Mouse (Mus musculus) limb, embryonic 11.5 days (tissue): ENCODE measurements around the gene Ints3. TPM values are rescaled to one million over a fixed set of nuclear protein-coding genes. Genes with fewer than 3 reads are reported as not detected.

Source experiments
- ATAC-seq: fragments of 200-750 bp; cut with Nextera tagmentation; 2 replicates; pipeline ENCODE4 v1.8.0; 2017; ENCODE audit warnings: low read depth; ENCODE audit not compliant: insufficient number of reproducible peaks, low FRiP score, low TSS enrichment
- DNase-seq: peaks from one replicate; pipeline ENCODE4 v3.0.0-alpha.2; 2015; ENCODE audit warnings: low spot score
- H3K27ac ChIP-seq: fragments of 300-500 bp; sonication (generic); replicated peaks from 2 replicates; pipeline ENCODE4 v1.5.1; 2014; ENCODE audit warnings: low read depth, mild to moderate bottlenecking, low read length
- H3K27me3 ChIP-seq: fragments of 300-500 bp; sonication (generic); 2 replicates; pipeline ENCODE4 v1.6.1; 2014; ENCODE audit warnings: mild to moderate bottlenecking, low read length, mixed read lengths; ENCODE audit not compliant: control insufficient read depth, insufficient read depth
- H3K36me3 ChIP-seq: fragments of 300-500 bp; sonication (generic); 2 replicates; pipeline ENCODE4 v1.6.1; 2014; ENCODE audit warnings: mild to moderate bottlenecking, low read length, moderate library complexity, mixed read lengths; ENCODE audit not compliant: control insufficient read depth, insufficient read depth
- H3K4me1 ChIP-seq: fragments of 300-500 bp; sonication (generic); 2 replicates; pipeline ENCODE4 v1.6.1; 2014; ENCODE audit warnings: low read length, mixed read lengths; ENCODE audit not compliant: control insufficient read depth, insufficient read depth
- H3K4me2 ChIP-seq: fragments of 300-500 bp; sonication (generic); 2 replicates; pipeline ENCODE4 v1.6.1; 2014; ENCODE audit warnings: low read depth, mild to moderate bottlenecking, moderate library complexity; ENCODE audit not compliant: severe bottlenecking
- H3K4me3 ChIP-seq: fragments of 300-500 bp; sonication (generic); 2 replicates; pipeline ENCODE4 v1.5.1; 2014; ENCODE audit warnings: low read depth, low read length
- H3K9ac ChIP-seq: fragments of 300-500 bp; sonication (generic); 2 replicates; pipeline ENCODE4 v1.6.1; 2014; ENCODE audit warnings: mild to moderate bottlenecking, low read length
- H3K9me3 ChIP-seq: fragments of 300-500 bp; sonication (generic); 2 replicates; pipeline ENCODE4 v1.6.1; 2016; ENCODE audit warnings: low read length; ENCODE audit not compliant: control insufficient read depth
- WGBS: fragments of 180-500 bp; shearing (Covaris S2); extraction: QIAGEN DNeasy Blood & Tissue Kit; methylation state at CpG from one replicate; pipeline ENCODE4 v1.1.7; 2014; 5-methylcytosine and 5-hydroxymethylcytosine counted together
- polyA plus RNA-seq: library from polyadenylated mRNA; unstranded; fragments of >200 nt; fragmentation: Nextera tagmentation; extraction: Ambion mirVana; gene quantifications from 2 replicates; pipeline ENCODE4 v1.2.1, GENCODE M21; 2014

Gene Ints3
- polyA plus RNA-seq = 47.2 and 56.7 TPM in 2 replicates

GRCm38 (mm10) chr3:90433381-90434020 is at the start of gene Ints3:
Gene Ints3, minus strand, starts transcription at chr3:90433622.
- 1% methylated on average over 52 of the region's 52 CpGs for WGBS
- peak within 1 kb of the TSS; percentile 86 for H3K4me3 ChIP-seq
- ATAC-seq = peak; percentile 100

DNA sequence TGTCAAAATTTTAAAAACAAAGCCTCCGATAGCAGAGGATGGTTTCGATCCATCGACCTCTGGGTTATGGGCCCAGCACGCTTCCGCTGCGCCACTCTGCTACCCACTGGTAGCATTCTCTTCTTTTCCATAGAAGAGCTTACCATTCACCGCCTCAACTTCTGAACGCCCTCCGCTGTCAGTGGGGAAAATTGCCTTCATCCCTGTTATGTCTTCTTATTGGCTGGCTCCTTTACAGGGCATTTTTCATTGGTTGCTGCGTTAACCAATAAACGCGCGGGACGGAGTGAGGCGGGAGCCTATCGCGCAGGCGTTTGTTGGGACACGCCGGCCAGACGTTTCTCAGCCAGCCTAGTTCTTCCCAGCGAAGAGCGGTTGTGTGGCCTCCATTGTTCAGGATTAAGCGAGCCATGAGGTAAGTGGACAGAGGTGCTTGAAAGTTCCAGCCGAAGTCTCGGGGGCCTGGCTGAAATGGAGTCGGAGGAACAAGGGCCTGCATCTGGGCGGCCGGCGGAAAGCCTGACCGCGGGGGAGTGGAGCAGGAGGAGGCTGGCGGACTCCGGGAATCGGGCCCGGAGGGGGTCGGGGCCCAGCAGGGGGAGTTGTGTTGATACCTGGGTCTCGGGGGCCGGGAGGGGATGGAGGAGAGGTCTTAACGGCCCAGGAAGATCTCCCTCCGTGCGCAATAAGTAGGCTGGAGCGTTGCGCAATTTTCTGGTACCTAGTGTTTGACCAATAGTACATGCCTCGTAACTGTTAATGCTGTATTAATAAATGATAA is 42.6 kb upstream of the Ints3 start, which contains the start of gene Ilf2:
Ilf2 (plus strand) TSS at position 296 of the 781 bp plus-strand sequence.
- Histone ChIP-seq H3K4me1 (no peaks in the 10 kb centered on the region), H3K4me3 (peak within 1 kb of the TSS; percentile 67), H3K4me2 (peak within 1 kb of the TSS; percentile 52), H3K27me3 (no peaks in the 10 kb centered on the region), H3K27ac (peak within 1 kb of the TSS; percentile 73; the same call in 1 of the 2 replicates), H3K9ac (peak within 1 kb of the TSS; percentile 94), H3K9me3 (no peaks in the 10 kb centered on the region), H3K36me3 (peaks cover 17% of the 10 kb centered on the region)
- DNase-seq = peak; percentile 97
- peak; percentile 99 for ATAC-seq
- WGBS = under 1% methylated on average over 45 of the region's 45 CpGs

More at GRCm38 (mm10) chr3:90433381-90434020, at the start of gene Ints3:
- Histone ChIP-seq H3K27ac (peak within 1 kb of the TSS; percentile 95), H3K9ac (peak within 1 kb of the TSS; percentile 92), H3K4me2 (peak within 1 kb of the TSS; percentile 79), H3K4me1 (peaks cover 7% of the 10 kb centered on the region), H3K27me3 (no peaks in the 10 kb centered on the region), H3K36me3 (no peaks in the 10 kb centered on the region), H3K9me3 (no peaks in the 10 kb centered on the region)
- DNase-seq = peak; percentile 99

DNA sequence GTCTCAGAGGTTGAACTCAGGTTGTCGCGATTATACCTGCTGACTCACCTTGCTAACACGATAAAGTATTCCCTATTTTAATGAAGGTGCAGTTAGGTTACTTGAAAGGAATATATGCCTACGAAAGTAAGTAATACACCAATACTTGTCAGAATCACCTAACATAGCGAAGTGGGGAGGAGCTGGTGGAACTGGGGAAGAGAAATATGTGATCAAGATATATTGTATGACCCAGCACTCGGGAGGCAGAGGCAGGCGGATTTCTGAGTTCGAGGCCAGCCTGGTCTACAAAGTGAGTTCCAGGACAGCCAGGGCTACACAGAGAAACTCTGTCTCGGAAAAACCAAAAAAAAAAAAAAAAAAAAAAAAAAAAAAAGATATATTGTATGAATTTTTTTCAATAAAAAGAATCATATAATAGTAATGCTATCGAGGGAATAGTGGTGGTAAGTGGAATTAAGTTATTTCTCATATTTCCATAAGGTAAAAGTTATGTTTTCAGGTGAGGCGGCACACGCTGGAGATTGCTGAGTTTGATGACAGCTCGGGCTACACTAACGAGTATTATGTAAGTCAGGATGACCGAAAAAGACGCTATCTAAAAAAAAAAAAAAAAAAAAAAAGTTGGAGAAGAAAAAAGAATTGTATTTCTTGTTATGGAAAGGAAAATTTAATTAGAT is 41.9 kb upstream of the Ints3 start:
- Histone ChIP-seq H3K27ac (no peak overlapping the region), H3K9ac (no peak overlapping the region), H3K9me3 (no peaks in the 10 kb centered on the region), H3K36me3 (peaks cover 13% of the 10 kb centered on the region), H3K4me1 (no peaks in the 10 kb centered on the region), H3K4me3 (no peak overlapping the region), H3K27me3 (no peaks in the 10 kb centered on the region), H3K4me2 (no peak overlapping the region)
- DNase-seq (no peak), ATAC-seq (peak; percentile 9; the same call in 1 of the 2 replicates)
- 42% methylated on average over 15 of the region's 16 CpGs for WGBS

DNA sequence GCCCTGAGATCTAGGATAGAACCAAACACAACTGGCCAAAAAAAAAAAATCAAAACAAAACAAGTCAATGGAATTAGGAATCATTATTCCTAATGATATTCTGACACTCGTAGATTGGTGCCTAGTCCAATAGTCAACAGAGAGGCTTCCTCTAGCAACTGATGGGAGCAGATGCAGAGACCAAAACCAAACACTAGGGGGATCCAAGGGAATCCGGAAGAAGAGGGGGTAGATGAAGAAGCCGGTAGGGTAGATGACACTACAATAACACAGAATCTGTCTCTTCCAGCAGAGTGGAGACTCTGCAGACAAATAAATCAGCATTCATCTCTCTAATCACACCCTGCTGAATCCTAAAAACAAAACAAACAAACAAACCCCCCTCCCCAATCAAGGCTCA is 38.8 kb upstream of the Ints3 start:
- DNase-seq (no peak), ATAC-seq (no peak)
- Histone ChIP-seq H3K4me3 (no peak overlapping the region), H3K9me3 (no peaks in the 10 kb centered on the region), H3K27me3 (no peaks in the 10 kb centered on the region), H3K4me1 (no peaks in the 10 kb centered on the region), H3K4me2 (no peak overlapping the region), H3K27ac (no peak overlapping the region), H3K9ac (no peak overlapping the region), H3K36me3 (no peaks in the 10 kb centered on the region)
- 43% methylated on average over 3 of the region's 3 CpGs for WGBS

- H3K27ac ChIP-seq = no peak overlapping the region
- no peak overlapping the region for H3K9ac ChIP-seq
- H3K9me3 ChIP-seq = no peaks in the 10 kb centered on the region
- 92% methylated on average over 10 of the region's 10 CpGs for WGBS
- H3K36me3 ChIP-seq = no peaks in the 10 kb centered on the region
- no peak overlapping the region for H3K4me3 ChIP-seq
- H3K4me2 ChIP-seq = no peak overlapping the region
- H3K27me3 ChIP-seq = peaks cover 32% of the 10 kb centered on the region
- H3K4me1 ChIP-seq = no peaks in the 10 kb centered on the region
- no peak for DNase-seq
- ATAC-seq = no peak
Measured at GRCm38 (mm10) chr3:90467618-90468300, 34.3 kb upstream of the Ints3 start.

DNA sequence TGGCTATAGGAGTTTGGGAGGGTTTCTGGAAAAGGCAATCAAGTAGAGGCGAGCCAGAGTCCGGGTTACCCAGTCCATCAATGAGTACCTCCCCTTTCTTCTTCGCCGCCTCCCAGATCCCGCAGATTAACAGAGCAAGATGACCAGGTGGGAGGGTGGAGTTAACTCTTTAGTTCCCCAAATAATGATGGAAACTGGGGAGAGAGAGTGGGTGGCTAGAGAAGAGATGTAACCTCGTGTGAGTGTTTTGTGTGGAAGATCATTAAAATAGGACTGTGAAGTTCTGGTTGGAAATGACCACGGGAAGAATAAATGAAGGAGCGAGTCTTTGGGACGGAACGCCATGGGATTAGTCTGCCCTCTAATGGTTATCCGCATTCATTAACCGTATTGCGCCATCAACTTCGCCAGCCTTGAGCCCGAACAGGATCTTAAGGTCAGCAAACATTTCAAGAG is 32.9 kb upstream of the Ints3 start:
- under 1% methylated on average over 15 of the region's 15 CpGs for WGBS
- Histone ChIP-seq H3K27me3 (peaks cover 41% of the 10 kb centered on the region), H3K4me3 (peak overlapping the region; percentile 43), H3K9me3 (no peaks in the 10 kb centered on the region), H3K36me3 (no peaks in the 10 kb centered on the region), H3K9ac (peak overlapping the region; percentile 8; the same call in 1 of the 2 replicates), H3K4me2 (peak overlapping the region; percentile 75), H3K4me1 (no peaks in the 10 kb centered on the region), H3K27ac (no peak overlapping the region)
- peak; percentile 74 for DNase-seq
- ATAC-seq = peak; percentile 27

DNA sequence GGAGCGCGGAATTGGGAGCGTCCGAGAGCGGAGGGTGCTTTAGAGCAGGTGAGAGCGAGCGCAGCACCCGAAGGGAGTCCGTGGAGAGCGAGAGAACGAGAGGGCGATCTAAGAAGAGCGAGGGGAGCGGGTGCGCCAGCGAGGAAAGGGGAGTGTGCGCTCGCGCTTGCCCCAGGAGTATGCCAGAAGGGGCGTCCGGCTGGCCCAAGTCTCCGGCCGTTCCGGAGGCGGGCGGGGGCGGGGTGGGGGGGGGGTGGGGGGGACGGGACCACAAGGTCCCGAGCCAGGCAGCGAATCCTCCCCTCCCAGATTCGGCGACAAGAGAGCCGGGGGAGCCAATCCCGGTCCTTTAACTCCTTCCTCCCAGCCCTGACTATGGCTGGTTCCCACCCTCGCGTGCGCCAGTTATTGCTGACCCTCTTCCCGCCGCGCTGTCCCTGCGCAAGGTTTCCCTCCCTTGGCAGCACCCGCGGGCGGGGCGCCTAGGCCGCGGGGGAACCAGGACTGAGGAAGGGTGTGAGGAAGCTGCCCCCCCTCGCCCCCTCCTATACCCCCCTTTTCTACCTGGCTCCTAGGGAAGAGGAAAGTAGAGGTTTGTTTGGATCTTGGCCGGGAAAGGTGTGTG is 32.4 kb upstream of the Ints3 start, which contains the start of gene Npr1:
Npr1 (minus strand) TSS at position 181 of the 625 bp plus-strand sequence.
- ATAC-seq = peak; percentile 52
- H3K9ac ChIP-seq = peak within 1 kb of the TSS; percentile 47
- H3K4me3 ChIP-seq = peak within 1 kb of the TSS; percentile 43
- DNase-seq = peak; percentile 54
- H3K27ac ChIP-seq = no peak within 1 kb of the TSS
- H3K4me1 ChIP-seq = no peaks in the 10 kb centered on the region
- no peaks in the 10 kb centered on the region for H3K36me3 ChIP-seq
- 0% methylated on average over 40 of the region's 49 CpGs for WGBS
- H3K9me3 ChIP-seq = no peaks in the 10 kb centered on the region
- H3K27me3 ChIP-seq = peaks cover 41% of the 10 kb centered on the region
- peak within 1 kb of the TSS; percentile 75 for H3K4me2 ChIP-seq
